Mouse (Mus musculus) testis, adult 2 months (tissue): ENCODE data around the gene Clic3.

Experiments used
- CTCF ChIP-seq: fragments of 200-500 bp; IDR thresholded peaks from 2 replicates; pipeline ENCODE4 v1.5.1; 2012; ENCODE audit warnings: low read depth, mild to moderate bottlenecking, inconsistent platforms, low read length, moderate library complexity; ENCODE audit not compliant: control insufficient read depth, insufficient read depth, insufficient replicate concordance
- POLR2A ChIP-seq: fragments of 200-500 bp; IDR thresholded peaks from 2 replicates; pipeline ENCODE4 v1.6.1; 2012; ENCODE audit warnings: low read depth, mild to moderate bottlenecking, inconsistent platforms, low read length, moderate library complexity; ENCODE audit not compliant: control insufficient read depth

DNA sequence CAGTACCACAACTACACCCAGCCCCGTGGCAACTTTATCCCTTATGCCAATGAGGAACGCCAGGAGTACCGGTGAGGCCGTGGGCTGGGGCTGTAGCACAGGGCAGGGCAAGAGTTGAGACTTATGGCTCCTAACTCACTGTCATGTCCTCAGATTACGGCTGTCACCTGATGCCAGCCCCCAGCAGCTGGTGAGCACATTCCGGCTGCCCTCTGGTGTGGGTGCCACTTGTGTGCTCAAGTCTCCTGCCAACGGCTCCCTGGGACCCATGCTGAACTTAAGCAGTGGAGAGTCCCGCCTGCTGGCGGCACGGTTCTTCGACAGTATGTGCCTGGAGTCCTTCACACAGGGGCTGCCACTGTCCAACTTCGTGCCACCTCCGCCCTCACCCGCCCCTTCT, 14.0 kb upstream of the Clic3 start:
- TF ChIP-seq CTCF: no peak
- TF ChIP-seq POLR2A: no peak
